Mouse (Mus musculus) hindbrain, embryonic 16.5 days (tissue): ENCODE results near the gene Mief2. TPM values are rescaled to one million over a fixed set of nuclear protein-coding genes. Genes with fewer than 3 reads are reported as not detected.

ENCODE experiments used
- ATAC-seq: fragments of 200-750 bp; cut with Nextera tagmentation; 2 replicates; pipeline ENCODE4 v1.8.0; 2017; ENCODE audit warnings: moderate TSS enrichment, moderate library complexity
- H3K27ac ChIP-seq: fragments of 300-500 bp; sonication (generic); 2 replicates; pipeline ENCODE4 v1.5.1; 2014; ENCODE audit warnings: low read depth, mild to moderate bottlenecking, control low read depth, low read length, moderate library complexity
- H3K27me3 ChIP-seq: fragments of 300-500 bp; sonication (generic); replicated peaks from 2 replicates; pipeline ENCODE4 v1.6.1; 2014; ENCODE audit warnings: low read length; ENCODE audit not compliant: control insufficient read depth, insufficient read depth
- H3K36me3 ChIP-seq: fragments of 300-500 bp; sonication (generic); 2 replicates; pipeline ENCODE4 v1.6.1; 2014; ENCODE audit warnings: mild to moderate bottlenecking, low read length, moderate library complexity, mixed read lengths; ENCODE audit not compliant: control insufficient read depth, insufficient read depth
- H3K4me1 ChIP-seq: fragments of 300-500 bp; sonication (generic); 2 replicates; pipeline ENCODE4 v1.6.1; 2014; ENCODE audit warnings: low read depth, low read length; ENCODE audit not compliant: control insufficient read depth, insufficient read depth
- H3K4me2 ChIP-seq: fragments of 300-500 bp; sonication (generic); 2 replicates; pipeline ENCODE4 v1.6.1; 2014; ENCODE audit warnings: mild to moderate bottlenecking, low read length, control low read depth, moderate library complexity
- H3K4me3 ChIP-seq: fragments of 300-500 bp; sonication (generic); 2 replicates; pipeline ENCODE4 v1.5.1; 2014; ENCODE audit warnings: mild to moderate bottlenecking, low read length, control low read depth, moderate library complexity
- H3K9ac ChIP-seq: fragments of 300-500 bp; sonication (generic); 2 replicates; pipeline ENCODE4 v1.6.1; 2014; ENCODE audit warnings: low read depth, mild to moderate bottlenecking, control low read depth, low read length, moderate library complexity
- H3K9me3 ChIP-seq: fragments of 300-500 bp; sonication (generic); 2 replicates; pipeline ENCODE4 v1.6.1; 2014; ENCODE audit warnings: mild to moderate bottlenecking, low read length, moderate library complexity; ENCODE audit not compliant: control insufficient read depth
- WGBS: fragments of 180-500 bp; shearing (Covaris S2); extraction: QIAGEN DNeasy Blood & Tissue Kit; methylation state at CpG from one replicate; pipeline ENCODE4 v1.1.7; 2014; 5-methylcytosine and 5-hydroxymethylcytosine counted together
- polyA plus RNA-seq: library from polyadenylated mRNA; unstranded; fragments of >200 nt; fragmentation: Nextera tagmentation; extraction: Ambion mirVana; gene quantifications from 2 replicates; pipeline ENCODE4 v1.2.1, GENCODE M21; 2015

Mief2 gene
- 26.2 and 29.7 TPM in 2 replicates for polyA plus RNA-seq

DNA sequence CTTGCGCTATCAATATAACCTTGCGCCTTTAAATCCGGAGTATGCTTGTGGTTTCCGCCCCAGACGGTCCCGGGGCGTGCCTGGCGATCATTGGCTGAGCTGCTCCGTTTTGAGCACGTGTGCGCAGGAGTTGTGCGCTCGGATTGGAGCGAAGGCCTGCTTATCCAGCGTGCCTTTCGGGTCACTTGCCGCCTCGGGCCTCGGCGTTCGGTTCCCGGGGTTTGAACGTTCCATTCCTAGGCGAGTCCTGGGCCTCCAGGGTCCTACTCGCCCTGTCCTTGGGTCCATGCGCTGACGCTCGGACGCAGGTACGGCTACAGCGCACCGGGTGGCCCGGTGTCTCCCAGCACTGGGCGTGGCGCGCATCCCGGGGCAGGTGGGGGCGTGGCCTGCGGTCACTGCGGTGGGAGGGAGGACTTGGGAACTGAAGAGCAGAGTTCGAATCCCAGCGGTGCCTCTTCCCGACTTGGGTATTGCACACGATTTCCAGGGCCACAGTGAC, at the start of gene Mief2:
TSS of gene Mief2 (plus strand) at position 139 of the 502 bp plus-strand sequence.
- no peaks in the 10 kb centered on the region for H3K27me3 ChIP-seq
- H3K4me1 ChIP-seq: peaks cover 24% of the 10 kb centered on the region
- under 1% methylated on average over 44 of the region's 44 CpGs for WGBS
- peak; percentile 96 for ATAC-seq
- peak within 1 kb of the TSS; percentile 77 for H3K4me2 ChIP-seq
- peak within 1 kb of the TSS; percentile 92 for H3K9ac ChIP-seq
- H3K9me3 ChIP-seq: no peaks in the 10 kb centered on the region
- H3K4me3 ChIP-seq: peak within 1 kb of the TSS; percentile 70
- H3K27ac ChIP-seq: peak within 1 kb of the TSS; percentile 92
- H3K36me3 ChIP-seq: peaks cover 32% of the 10 kb centered on the region

- WGBS: 77% methylated on average over 1 of the region's 1 CpGs
- H3K27me3 ChIP-seq: no peaks in the 10 kb centered on the region
- H3K4me1 ChIP-seq: peaks cover 18% of the 10 kb centered on the region
- no peak overlapping the region for H3K4me3 ChIP-seq
- no peaks in the 10 kb centered on the region for H3K36me3 ChIP-seq
- no peak overlapping the region for H3K27ac ChIP-seq
- H3K4me2 ChIP-seq: no peak overlapping the region
- ATAC-seq: no peak
- no peaks in the 10 kb centered on the region for H3K9me3 ChIP-seq
- no peak overlapping the region for H3K9ac ChIP-seq
Observed at GRCm38 (mm10) chr11:60696165-60696564, 32.0 kb upstream of the Mief2 start.

- Histone ChIP-seq H3K27ac (no peak overlapping the region), H3K36me3 (no peaks in the 10 kb centered on the region), H3K9ac (no peak overlapping the region), H3K4me1 (peaks cover 30% of the 10 kb centered on the region), H3K4me2 (no peak overlapping the region), H3K27me3 (no peaks in the 10 kb centered on the region), H3K4me3 (no peak overlapping the region), H3K9me3 (no peaks in the 10 kb centered on the region)
- 75% methylated on average over 2 of the region's 2 CpGs for WGBS
- no peak for ATAC-seq
Observed at GRCm38 (mm10) chr11:60697561-60697960, 30.6 kb upstream of the Mief2 start.

- 2% methylated on average over 22 of the region's 22 CpGs for WGBS
- H3K27me3 ChIP-seq: no peaks in the 10 kb centered on the region
- H3K4me2 ChIP-seq: peak overlapping the region; percentile 95
- peak; percentile 46 for ATAC-seq
- H3K9me3 ChIP-seq: no peaks in the 10 kb centered on the region
- peaks cover 32% of the 10 kb centered on the region for H3K4me1 ChIP-seq
- peak overlapping the region; percentile 92 for H3K9ac ChIP-seq
- H3K27ac ChIP-seq: peak overlapping the region; percentile 90
- peak overlapping the region; percentile 82 for H3K4me3 ChIP-seq
- no peaks in the 10 kb centered on the region for H3K36me3 ChIP-seq
Observed at GRCm38 (mm10) chr11:60698806-60699523, 29.2 kb upstream of the Mief2 start.

- Histone ChIP-seq H3K4me3 (peak within 1 kb of the TSS; percentile 82), H3K27ac (peak within 1 kb of the TSS; percentile 90), H3K4me2 (peak within 1 kb of the TSS; percentile 95), H3K9ac (peak within 1 kb of the TSS; percentile 92), H3K36me3 (no peaks in the 10 kb centered on the region), H3K4me1 (peaks cover 32% of the 10 kb centered on the region), H3K27me3 (no peaks in the 10 kb centered on the region), H3K9me3 (no peaks in the 10 kb centered on the region)
- 1% methylated on average over 42 of the region's 73 CpGs for WGBS
- peak; percentile 91 for ATAC-seq
Observed at GRCm38 (mm10) chr11:60699524-60700075, 28.6 kb upstream of the Mief2 start, which contains the start of gene Llgl1. Llgl1 (plus strand) TSS chr11:60699723.

GRCm38 (mm10) chr11:60700320-60701185, 27.6 kb upstream of the Mief2 start:
- Histone ChIP-seq H3K4me3 (peak overlapping the region; percentile 82), H3K27ac (peak overlapping the region; percentile 90), H3K9ac (peak overlapping the region; percentile 92), H3K36me3 (peaks cover 5% of the 10 kb centered on the region; the same call in 1 of the 2 replicates), H3K4me1 (peaks cover 32% of the 10 kb centered on the region), H3K4me2 (peak overlapping the region; percentile 95), H3K9me3 (no peaks in the 10 kb centered on the region), H3K27me3 (no peaks in the 10 kb centered on the region)
- WGBS: 19% methylated on average over 12 of the region's 12 CpGs
- no peak for ATAC-seq

DNA sequence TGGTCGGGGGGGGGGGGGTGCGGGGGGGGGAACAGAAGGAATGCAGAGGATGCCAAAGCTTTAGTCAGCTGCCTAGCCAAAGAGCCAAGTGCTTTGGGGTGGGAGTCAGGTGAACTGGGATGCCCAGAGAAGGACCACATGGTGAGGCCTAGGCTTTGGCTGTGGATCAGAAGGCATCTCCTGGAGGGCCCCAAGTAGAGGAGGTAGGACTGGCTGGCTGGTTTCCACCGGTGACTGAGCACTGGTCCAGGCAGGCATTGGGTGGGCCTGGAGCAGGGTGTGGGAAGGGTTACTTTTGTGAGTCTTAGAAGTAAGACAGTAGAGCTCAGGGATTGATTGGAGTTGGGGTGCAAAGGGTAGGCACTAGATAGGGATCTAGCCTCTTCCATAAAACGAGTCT, 26.6 kb upstream of the Mief2 start:
- Histone ChIP-seq H3K27me3 (no peaks in the 10 kb centered on the region), H3K36me3 (peaks cover 12% of the 10 kb centered on the region), H3K4me2 (peak overlapping the region; percentile 95; the same call in 1 of the 2 replicates), H3K9ac (no peak overlapping the region), H3K27ac (no peak overlapping the region), H3K4me1 (peaks cover 32% of the 10 kb centered on the region), H3K9me3 (no peaks in the 10 kb centered on the region), H3K4me3 (no peak overlapping the region)
- WGBS: 65% methylated on average over 2 of the region's 4 CpGs
- ATAC-seq: no peak

DNA sequence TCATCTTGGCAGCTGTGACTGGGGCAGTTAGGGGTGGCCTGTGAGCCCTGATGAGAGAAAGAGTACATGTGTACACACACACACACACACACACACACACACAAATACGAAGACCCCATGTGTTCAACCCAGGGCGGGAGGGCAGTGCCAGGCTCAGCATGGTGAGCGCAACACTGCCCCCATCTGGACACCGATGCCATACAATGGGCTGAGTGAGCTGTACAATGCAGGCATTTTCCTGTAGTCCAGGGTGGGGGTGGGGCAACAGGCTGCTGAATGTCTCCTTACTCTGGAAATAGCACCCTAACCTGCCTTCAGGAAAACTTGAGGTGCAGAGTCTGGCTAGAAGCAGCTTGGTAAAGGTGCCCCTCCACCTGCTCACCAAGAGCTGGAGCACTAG, 25.1 kb upstream of the Mief2 start:
- no peak overlapping the region for H3K9ac ChIP-seq
- H3K36me3 ChIP-seq: peaks cover 22% of the 10 kb centered on the region
- ATAC-seq: no peak
- no peaks in the 10 kb centered on the region for H3K27me3 ChIP-seq
- peaks cover 32% of the 10 kb centered on the region for H3K4me1 ChIP-seq
- no peak overlapping the region for H3K4me2 ChIP-seq
- no peak overlapping the region for H3K4me3 ChIP-seq
- whole genome bisulfite sequencing: 13% methylated on average over 4 of the region's 4 CpGs
- H3K9me3 ChIP-seq: no peaks in the 10 kb centered on the region
- no peak overlapping the region for H3K27ac ChIP-seq
